Mouse (Mus musculus) hindbrain, embryonic 14.5 days (tissue): Measurements from ENCODE around the gene Tat. TPM values are rescaled to one million over a fixed set of nuclear protein-coding genes. Genes with fewer than 3 reads are reported as not detected.

ENCODE experiments used
- ATAC-seq: fragments of 200-750 bp; cut with Nextera tagmentation; 2 replicates; pipeline ENCODE4 v1.8.0; 2017; ENCODE audit warnings: moderate number of reproducible peaks, mild to moderate bottlenecking, moderate TSS enrichment, moderate library complexity; ENCODE audit not compliant: low FRiP score
- DNase-seq: peaks from one replicate; pipeline ENCODE4 v3.0.0-alpha.2; 2015; ENCODE audit warnings: low spot score
- H3K27ac ChIP-seq: fragments of 300-500 bp; sonication (generic); 2 replicates; pipeline ENCODE4 v1.5.1; 2014; ENCODE audit warnings: mild to moderate bottlenecking, moderate library complexity
- H3K27me3 ChIP-seq: fragments of 300-500 bp; sonication (generic); 2 replicates; pipeline ENCODE4 v1.6.1; 2014; ENCODE audit warnings: mild to moderate bottlenecking, low read length, mixed read lengths; ENCODE audit not compliant: control insufficient read depth, insufficient read depth
- H3K36me3 ChIP-seq: fragments of 300-500 bp; sonication (generic); replicated peaks from 2 replicates; pipeline ENCODE4 v1.6.1; 2014; ENCODE audit not compliant: control insufficient read depth, insufficient read depth
- H3K4me1 ChIP-seq: fragments of 300-500 bp; sonication (generic); replicated peaks from 2 replicates; pipeline ENCODE4 v1.6.1; 2014; ENCODE audit warnings: antibody characterized with exemption, low read length, mixed read lengths; ENCODE audit not compliant: control insufficient read depth, insufficient read depth
- H3K4me2 ChIP-seq: fragments of 300-500 bp; sonication (generic); replicated peaks from 2 replicates; pipeline ENCODE4 v1.6.1; 2014; ENCODE audit warnings: mild to moderate bottlenecking, moderate library complexity
- H3K4me3 ChIP-seq: fragments of 300-500 bp; sonication (generic); replicated peaks from 2 replicates; pipeline ENCODE4 v1.5.1; 2014; ENCODE audit warnings: mild to moderate bottlenecking, low read length
- H3K9ac ChIP-seq: fragments of 300-500 bp; sonication (generic); 2 replicates; pipeline ENCODE4 v1.6.1; 2014
- H3K9me3 ChIP-seq: fragments of 300-500 bp; sonication (generic); 2 replicates; pipeline ENCODE4 v1.6.1; 2016; ENCODE audit warnings: low read length; ENCODE audit not compliant: control insufficient read depth
- WGBS: fragments of 180-500 bp; shearing (Covaris S2); extraction: QIAGEN DNeasy Blood & Tissue Kit; methylation state at CpG from one replicate; pipeline ENCODE4 v1.1.7; 2014; 5-methylcytosine and 5-hydroxymethylcytosine counted together
- polyA plus RNA-seq: library from polyadenylated mRNA; unstranded; fragments of >200 nt; fragmentation: Nextera tagmentation; extraction: Ambion mirVana; gene quantifications from 2 replicates; pipeline ENCODE4 v1.2.1, GENCODE M21; 2014

Tat gene
- polyA plus RNA-seq, 1 experiment from 2014 or later: not detected

DNA sequence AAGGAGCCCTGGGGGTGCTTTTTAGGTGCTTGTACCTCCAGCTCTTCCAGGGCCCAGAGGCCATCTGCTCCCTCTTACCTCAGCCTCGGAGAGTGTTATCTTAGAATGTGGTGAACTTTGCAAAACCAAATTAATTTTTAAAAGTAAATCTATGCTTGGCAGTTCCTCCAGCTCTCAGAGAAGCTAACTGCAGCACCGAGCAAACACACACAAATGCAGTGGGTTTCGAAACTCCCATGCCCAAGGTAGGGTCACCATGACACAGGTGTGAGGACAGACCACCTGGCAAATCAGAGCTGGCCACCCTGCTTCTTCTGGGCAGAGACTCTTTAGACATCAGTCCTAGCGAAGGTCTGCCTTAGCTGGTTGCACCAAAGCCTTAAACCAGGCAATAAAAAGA is 17.3 kb upstream of the Tat start:
- WGBS: 91% methylated on average over 4 of the region's 4 CpGs

DNA sequence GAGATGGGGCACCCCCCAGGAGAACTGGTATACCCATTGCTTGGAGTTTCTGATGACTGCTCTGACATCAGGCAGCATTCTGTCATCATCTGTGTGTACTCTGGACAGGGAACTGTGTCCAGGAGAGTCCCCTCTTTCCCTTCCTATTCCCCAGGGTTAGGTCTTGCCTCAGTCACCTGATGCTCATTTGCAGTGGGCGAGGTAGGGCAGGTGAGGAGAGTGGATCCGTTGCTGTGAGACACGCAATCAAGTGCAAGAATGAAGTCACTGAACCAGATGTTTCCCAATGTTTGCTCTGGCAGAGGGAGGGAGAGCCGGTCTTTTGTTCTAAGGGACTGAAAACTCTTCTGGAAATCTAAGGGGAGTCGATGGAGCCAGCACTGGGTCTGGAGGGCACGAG is 10.9 kb upstream of the Tat start:
- Histone ChIP-seq H3K27me3 (no peaks in the 10 kb centered on the region), H3K4me1 (0 out of 2 replicates have a peak, but pooled peaks cover 6% of the 10 kb centered on the region), H3K27ac (no peak overlapping the region), H3K4me3 (no peak overlapping the region), H3K9ac (no peak overlapping the region), H3K9me3 (peaks cover 14% of the 10 kb centered on the region), H3K4me2 (no peak overlapping the region), H3K36me3 (no peaks in the 10 kb centered on the region)
- ATAC-seq (no peak), DNase-seq (no peak)
- WGBS: 75% methylated on average over 6 of the region's 6 CpGs

More for the DNA sequence above, 17.3 kb upstream of the Tat start:
- no peak overlapping the region for H3K9ac ChIP-seq
- H3K4me2 ChIP-seq: no peak overlapping the region
- H3K4me1 ChIP-seq: no peaks in the 10 kb centered on the region
- no peak overlapping the region for H3K4me3 ChIP-seq
- DNase-seq (no peak), ATAC-seq (no peak)
- H3K36me3 ChIP-seq: no peaks in the 10 kb centered on the region
- no peak overlapping the region for H3K27ac ChIP-seq
- H3K27me3 ChIP-seq: peaks cover 19% of the 10 kb centered on the region
- H3K9me3 ChIP-seq: peaks cover 14% of the 10 kb centered on the region

- Histone ChIP-seq H3K27me3 (no peaks in the 10 kb centered on the region), H3K36me3 (no peaks in the 10 kb centered on the region), H3K4me1 (0 out of 2 replicates have a peak, but pooled peaks cover 7% of the 10 kb centered on the region), H3K9ac (no peak overlapping the region), H3K27ac (no peak overlapping the region), H3K9me3 (no peaks in the 10 kb centered on the region), H3K4me3 (no peak overlapping the region), H3K4me2 (no peak overlapping the region)
- 68% methylated on average over 15 of the region's 15 CpGs for WGBS
- ATAC-seq: no peak
- no peak for DNase-seq
Observed at GRCm38 (mm10) chr8:109982386-109983105, 7.7 kb upstream of the Tat start.

DNA sequence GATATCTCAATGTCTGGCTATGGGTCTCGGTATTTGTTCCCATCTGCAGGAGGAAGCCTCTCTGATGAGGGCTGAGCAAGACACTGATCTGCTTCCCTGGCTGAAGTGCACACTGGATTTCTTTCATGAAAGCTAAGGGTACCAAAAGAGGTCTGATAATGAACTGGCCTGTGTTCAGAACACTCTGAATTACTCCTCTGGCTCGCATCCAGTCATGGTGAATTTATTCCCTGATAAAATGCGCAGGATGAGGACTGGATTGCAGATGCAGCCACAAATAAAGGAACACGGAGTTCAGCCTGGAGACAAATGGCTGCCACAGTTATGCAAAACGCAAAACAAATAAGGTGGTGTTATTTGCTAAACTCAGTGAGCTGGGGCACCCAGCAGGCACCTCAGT is 6.3 kb upstream of the Tat start:
- ATAC-seq: peak; percentile 17; the same call in 1 of the 2 replicates
- 17% methylated on average over 5 of the region's 5 CpGs for WGBS
- no peak overlapping the region for H3K9ac ChIP-seq

GRCm38 (mm10) chr8:109986384-109986783 is 3.9 kb upstream of the Tat start:
- WGBS: 76% methylated on average over 7 of the region's 7 CpGs
- H3K27me3 ChIP-seq: no peaks in the 10 kb centered on the region
- DNase-seq (no peak), ATAC-seq (no peak)
- no peak overlapping the region for H3K4me2 ChIP-seq
- H3K4me1 ChIP-seq: 0 out of 2 replicates have a peak, but pooled peaks cover 7% of the 10 kb centered on the region
- H3K27ac ChIP-seq: no peak overlapping the region
- no peak overlapping the region for H3K4me3 ChIP-seq
- no peaks in the 10 kb centered on the region for H3K9me3 ChIP-seq
- H3K9ac ChIP-seq: no peak overlapping the region
- H3K36me3 ChIP-seq: no peaks in the 10 kb centered on the region

More for the DNA sequence above, 6.3 kb upstream of the Tat start:
- H3K27me3 ChIP-seq: no peaks in the 10 kb centered on the region
- H3K27ac ChIP-seq: peak overlapping the region; percentile 54
- 0 out of 2 replicates have a peak, but pooled peaks cover 7% of the 10 kb centered on the region for H3K4me1 ChIP-seq
- H3K9me3 ChIP-seq: no peaks in the 10 kb centered on the region
- H3K36me3 ChIP-seq: no peaks in the 10 kb centered on the region
- H3K4me2 ChIP-seq: no peak overlapping the region
- no peak overlapping the region for H3K4me3 ChIP-seq
- DNase-seq: peak; percentile 40

GRCm38 (mm10) chr8:109987776-109988175 is 2.5 kb upstream of the Tat start:
- no peak for DNase-seq
- Histone ChIP-seq H3K4me1 (0 out of 2 replicates have a peak, but pooled peaks cover 7% of the 10 kb centered on the region), H3K36me3 (no peaks in the 10 kb centered on the region), H3K9ac (no peak overlapping the region), H3K27ac (no peak overlapping the region), H3K4me2 (no peak overlapping the region), H3K4me3 (no peak overlapping the region), H3K9me3 (no peaks in the 10 kb centered on the region), H3K27me3 (no peaks in the 10 kb centered on the region)
- ATAC-seq: no peak
- WGBS: 84% methylated on average over 7 of the region's 7 CpGs

- 0 out of 2 replicates have a peak, but pooled peaks cover 2% of the 10 kb centered on the region for H3K4me1 ChIP-seq
- H3K4me3 ChIP-seq: no peak overlapping the region
- ATAC-seq: no peak
- H3K27ac ChIP-seq: no peak overlapping the region
- H3K9me3 ChIP-seq: no peaks in the 10 kb centered on the region
- no peaks in the 10 kb centered on the region for H3K27me3 ChIP-seq
- H3K9ac ChIP-seq: no peak overlapping the region
- DNase-seq: no peak
- 92% methylated on average over 8 of the region's 8 CpGs for WGBS
- no peak overlapping the region for H3K4me2 ChIP-seq
- no peaks in the 10 kb centered on the region for H3K36me3 ChIP-seq
Observed at GRCm38 (mm10) chr8:109989151-109989550, 1.1 kb upstream of the Tat start.

DNA sequence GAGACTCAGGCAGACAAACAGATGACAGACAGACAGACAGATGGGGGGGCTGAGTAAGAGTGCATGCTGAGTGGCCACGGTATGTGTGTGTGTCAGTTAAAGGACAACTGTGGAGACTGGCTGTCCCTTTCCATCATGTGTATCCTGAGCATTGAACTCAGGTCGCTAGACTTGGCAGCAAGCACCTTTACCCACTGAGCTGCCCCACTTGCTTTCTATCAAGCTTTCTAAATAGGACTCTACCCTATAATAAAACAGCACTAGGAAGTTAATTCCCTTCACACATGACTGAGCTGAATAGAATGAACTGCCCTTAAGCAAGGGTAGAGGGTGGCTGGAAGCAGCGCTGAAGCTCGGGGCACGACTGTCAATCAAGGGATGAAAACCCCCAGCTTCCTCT is 1.9 kb downstream of the Tat start:
- no peak overlapping the region for H3K4me2 ChIP-seq
- no peak for ATAC-seq
- no peaks in the 10 kb centered on the region for H3K36me3 ChIP-seq
- WGBS: 64% methylated on average over 5 of the region's 5 CpGs
- no peak overlapping the region for H3K4me3 ChIP-seq
- H3K27ac ChIP-seq: no peak overlapping the region
- H3K27me3 ChIP-seq: no peaks in the 10 kb centered on the region
- no peak for DNase-seq
- no peaks in the 10 kb centered on the region for H3K4me1 ChIP-seq
- no peak overlapping the region for H3K9ac ChIP-seq
- H3K9me3 ChIP-seq: no peaks in the 10 kb centered on the region

- 84% methylated on average over 1 of the region's 1 CpGs for WGBS
- no peaks in the 10 kb centered on the region for H3K27me3 ChIP-seq
- no peaks in the 10 kb centered on the region for H3K4me1 ChIP-seq
- H3K9me3 ChIP-seq: no peaks in the 10 kb centered on the region
- DNase-seq: no peak
- no peak overlapping the region for H3K4me2 ChIP-seq
- H3K27ac ChIP-seq: no peak overlapping the region
- no peaks in the 10 kb centered on the region for H3K36me3 ChIP-seq
- ATAC-seq: no peak
- no peak overlapping the region for H3K9ac ChIP-seq
- no peak overlapping the region for H3K4me3 ChIP-seq
Observed at GRCm38 (mm10) chr8:109992951-109993350, 2.7 kb downstream of the Tat start.
